Mouse (Mus musculus): ENCODE data around the gene Smim13.

The Smim13 gene

DNA sequence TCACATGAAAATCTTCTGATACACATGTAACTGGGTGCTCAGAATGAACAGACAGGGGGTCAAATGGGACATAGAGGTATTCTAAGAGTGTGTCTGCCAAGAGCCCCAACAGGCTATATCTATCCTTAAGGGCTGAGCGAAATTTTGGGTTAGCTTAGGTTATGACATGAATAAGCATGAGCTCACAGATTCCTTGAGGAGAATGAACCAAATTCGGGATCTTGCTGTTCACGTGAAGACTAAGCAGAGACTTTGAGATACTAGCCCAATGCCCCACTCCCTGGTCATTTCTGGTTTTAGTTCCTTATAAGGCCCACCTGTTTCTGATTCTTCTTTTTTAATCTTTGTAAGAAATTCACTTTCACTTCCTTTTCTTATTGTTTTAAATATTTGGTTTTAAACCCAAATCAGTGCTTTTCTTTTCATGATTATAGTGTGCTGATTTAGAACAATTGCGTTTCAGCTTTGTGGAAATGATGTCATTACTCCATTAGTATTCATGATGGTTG, 41.9 kb downstream of the Smim13 start:
- no peak for DNase-seq (ENCODE audit: low read depth, low spot score)

DNA sequence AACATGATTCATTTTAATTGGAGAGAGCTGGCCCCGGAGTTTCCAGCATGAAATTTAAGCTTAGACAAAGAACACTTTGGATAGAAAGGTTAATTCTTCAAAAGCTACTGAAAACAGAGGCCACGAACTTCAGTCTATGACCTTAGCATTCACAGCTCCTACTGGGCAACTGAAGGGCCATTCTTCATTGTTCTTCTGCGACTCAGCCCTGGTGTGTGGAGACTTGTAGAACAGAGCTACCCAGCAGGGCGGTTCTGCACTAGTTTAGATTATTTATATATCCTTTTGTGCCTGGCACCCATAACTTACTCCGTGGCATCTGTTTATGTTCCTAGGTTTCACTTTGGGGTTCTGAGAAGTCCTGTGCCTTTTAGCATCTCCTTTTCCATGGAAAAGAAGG, 44.0 kb downstream of the Smim13 start:
- DNase-seq (ENCODE audit: low read depth, low spot score), result no peak

GRCm38 (mm10) chr13:41295886-41296285, 46.2 kb downstream of the Smim13 start:
- no peak for DNase-seq (ENCODE audit: low read depth, low spot score)

DNA sequence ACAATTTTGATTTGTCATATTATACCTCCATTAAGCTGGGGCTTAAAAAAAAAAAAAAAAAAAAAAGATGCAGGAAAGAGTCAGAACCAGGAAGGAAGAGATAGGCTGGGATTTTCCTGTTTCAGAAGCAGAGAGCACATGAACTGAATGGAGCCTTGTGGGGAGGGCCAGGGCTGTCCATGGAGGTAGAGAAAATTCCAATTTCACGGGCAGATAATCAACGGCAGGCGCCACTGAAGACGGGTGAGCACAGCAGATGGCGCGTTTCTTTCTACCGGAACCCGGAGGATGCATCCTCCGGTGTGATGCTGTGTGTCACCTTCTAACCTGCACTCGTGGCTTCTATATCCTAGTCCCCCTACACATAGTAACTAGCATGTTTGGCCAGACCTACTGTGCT, 46.8 kb downstream of the Smim13 start:
- no peak for DNase-seq (ENCODE audit: low read depth, low spot score)

GRCm38 (mm10) chr13:41298533-41298932, 48.9 kb downstream of the Smim13 start:
- DNase-seq (ENCODE audit: low read depth, low spot score), result no peak

- no peak for DNase-seq (ENCODE audit: low read depth, low spot score)
Observed at GRCm38 (mm10) chr13:41298996-41299395, 49.4 kb downstream of the Smim13 start.

DNA sequence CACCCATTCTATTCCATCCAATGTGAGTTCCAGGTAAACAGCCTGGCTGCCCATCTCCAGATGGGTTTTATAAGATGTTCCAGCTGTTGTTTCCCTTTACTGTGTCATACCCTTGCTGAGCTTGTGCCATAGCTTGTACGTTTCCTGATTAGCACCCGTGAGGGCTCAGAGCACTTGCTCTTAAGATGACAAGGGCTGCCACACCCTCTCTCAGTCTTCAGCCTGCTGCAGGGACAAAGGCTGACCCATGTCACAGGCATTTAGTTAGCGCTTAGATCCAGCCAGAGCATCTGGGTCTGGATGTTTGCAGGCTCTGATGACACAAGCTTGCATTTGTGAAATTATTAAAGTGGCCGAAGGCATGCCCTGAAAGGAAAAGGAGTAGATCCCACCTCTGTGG, 50.4 kb downstream of the Smim13 start:
- DNase-seq (ENCODE audit: low read depth, low spot score), result no peak

- DNase-seq (ENCODE audit: low read depth, low spot score), result peak; percentile 49
Observed at GRCm38 (mm10) chr13:41302716-41303115, 53.1 kb downstream of the Smim13 start.

DNA sequence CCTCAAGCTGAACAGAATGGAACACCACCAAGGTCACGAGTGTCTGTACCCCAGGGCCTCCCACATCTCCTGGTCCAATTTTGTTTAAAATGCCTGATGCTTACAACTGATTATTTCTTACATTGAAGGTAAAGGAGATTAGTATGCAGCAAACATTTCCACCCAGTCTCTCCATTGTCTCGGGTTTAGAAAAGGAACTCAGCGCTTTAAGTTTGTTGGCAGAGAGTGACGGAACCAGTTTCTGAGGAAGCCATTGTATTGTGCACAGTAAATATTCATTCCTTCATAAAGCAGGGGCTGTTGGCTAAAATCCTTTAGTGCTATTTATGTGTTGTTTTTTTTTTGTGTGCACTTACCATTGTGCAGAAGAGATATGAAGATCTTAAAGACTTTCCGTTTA, 71.1 kb downstream of the Smim13 start:
- no peak for DNase-seq (ENCODE audit: low read depth, low spot score)

DNA sequence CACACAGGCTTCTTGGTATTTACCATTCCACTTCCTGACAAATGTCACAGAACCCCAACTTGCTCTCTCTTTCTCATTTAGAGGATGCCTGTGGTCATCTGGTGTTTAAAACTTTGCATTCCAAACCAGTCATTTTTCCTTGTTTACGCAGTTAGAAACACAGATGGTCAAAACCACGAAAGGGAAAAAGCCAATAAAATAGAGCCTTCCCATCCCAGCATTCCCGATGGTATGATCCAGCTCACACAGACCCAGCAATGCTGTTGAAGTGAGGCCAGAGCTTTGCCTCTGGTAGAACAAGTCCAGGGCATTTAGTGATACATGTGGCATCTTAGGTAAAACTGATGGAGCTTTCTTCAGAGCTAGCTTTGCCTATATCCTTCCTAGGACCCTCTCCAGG, 71.8 kb downstream of the Smim13 start:
- no peak for DNase-seq (ENCODE audit: low read depth, low spot score)

GRCm38 (mm10) chr13:41324631-41325030, 75.0 kb downstream of the Smim13 start:
- DNase-seq (ENCODE audit: low read depth, low spot score), result no peak

GRCm38 (mm10) chr13:41325346-41325745, 75.7 kb downstream of the Smim13 start:
- DNase-seq (ENCODE audit: low read depth, low spot score), result no peak

DNA sequence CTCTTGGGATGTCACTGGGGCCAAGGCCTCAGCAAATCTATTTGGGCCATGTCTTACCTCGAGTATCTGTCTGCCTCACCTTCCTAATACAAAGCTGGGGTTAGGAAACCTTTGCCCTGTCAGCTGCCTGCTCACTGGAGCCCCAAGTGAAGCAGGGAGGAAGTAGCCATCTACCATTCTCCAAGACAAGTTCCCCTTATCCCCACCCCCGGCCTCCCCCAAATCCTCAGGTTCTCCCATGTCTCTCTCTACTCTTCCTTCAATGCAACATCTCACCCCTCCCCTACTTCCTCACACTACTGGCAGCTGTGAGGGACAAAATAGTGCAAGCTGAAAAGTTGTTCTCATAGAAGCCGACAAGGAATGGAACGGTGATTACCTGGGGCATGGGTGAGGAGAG, 76.5 kb downstream of the Smim13 start:
- DNase-seq (ENCODE audit: low read depth, low spot score), result no peak
